Mouse (Mus musculus) hindbrain, embryonic 15.5 days (tissue): ENCODE measurements around the gene Prkch. TPM values are rescaled to one million over a fixed set of nuclear protein-coding genes. Genes with fewer than 3 reads are reported as not detected.

Source experiments
- ATAC-seq: fragments of 200-750 bp; cut with Nextera tagmentation; 2 replicates; pipeline ENCODE4 v1.8.0; 2017; ENCODE audit warnings: low read depth, moderate number of reproducible peaks, moderate TSS enrichment; ENCODE audit not compliant: low FRiP score
- H3K27ac ChIP-seq: fragments of 300-500 bp; sonication (generic); replicated peaks from 2 replicates; pipeline ENCODE4 v1.5.1; 2015; ENCODE audit warnings: mild to moderate bottlenecking, inconsistent platforms
- H3K27me3 ChIP-seq: fragments of 300-500 bp; sonication (generic); 2 replicates; pipeline ENCODE4 v1.6.1; 2015; ENCODE audit warnings: control low read depth, inconsistent platforms
- H3K36me3 ChIP-seq: fragments of 300-500 bp; sonication (generic); 2 replicates; pipeline ENCODE4 v1.6.1; 2015; ENCODE audit warnings: control low read depth, inconsistent platforms
- H3K4me1 ChIP-seq: fragments of 300-500 bp; sonication (generic); replicated peaks from 2 replicates; pipeline ENCODE4 v1.6.1; 2015; ENCODE audit warnings: control low read depth, inconsistent platforms
- H3K4me2 ChIP-seq: fragments of 300-500 bp; sonication (generic); 2 replicates; pipeline ENCODE4 v1.6.1; 2015; ENCODE audit warnings: moderate library complexity, mild to moderate bottlenecking, inconsistent platforms
- H3K4me3 ChIP-seq: fragments of 300-500 bp; sonication (generic); 2 replicates; pipeline ENCODE4 v1.5.1; 2015; ENCODE audit warnings: mild to moderate bottlenecking, inconsistent platforms
- H3K9ac ChIP-seq: fragments of 300-500 bp; sonication (generic); 2 replicates; pipeline ENCODE4 v1.6.1; 2015; ENCODE audit warnings: inconsistent platforms
- H3K9me3 ChIP-seq: fragments of 300-500 bp; sonication (generic); 2 replicates; pipeline ENCODE4 v1.6.1; 2016; ENCODE audit warnings: control low read depth, inconsistent platforms
- WGBS: fragments of 180-500 bp; shearing (Covaris S2); methylation state at CpG from one replicate; pipeline ENCODE4 v1.1.7; 2015; 5-methylcytosine and 5-hydroxymethylcytosine counted together
- polyA plus RNA-seq: library from polyadenylated mRNA; unstranded; fragments of >200 nt; fragmentation: Nextera tagmentation; extraction: Ambion mirVana; gene quantifications from 2 replicates; pipeline ENCODE4 v1.2.1, GENCODE M21; 2015

The Prkch gene
- polyA plus RNA-seq, 1 experiment from 2014 or later, result 8.6 TPM

- Histone ChIP-seq H3K27ac (no peak overlapping the region), H3K4me3 (no peak overlapping the region), H3K36me3 (no peaks in the 10 kb centered on the region), H3K4me2 (no peak overlapping the region), H3K9ac (no peak overlapping the region), H3K9me3 (no peaks in the 10 kb centered on the region), H3K4me1 (peaks cover 8% of the 10 kb centered on the region), H3K27me3 (no peaks in the 10 kb centered on the region)
- ATAC-seq, result no peak
- WGBS, result 20% methylated on average over 4 of the region's 4 CpGs
These were observed 107.7 kb downstream of the Prkch start for GRCm38 (mm10) chr12:73692321-73692720.

- peak; percentile 73; the same call in 1 of the 2 replicates for ATAC-seq
- H3K9me3 ChIP-seq, result no peaks in the 10 kb centered on the region
- WGBS, result 20% methylated on average over 4 of the region's 4 CpGs
- peaks cover 1% of the 10 kb centered on the region; the same call in 1 of the 2 replicates for H3K4me1 ChIP-seq
- H3K27me3 ChIP-seq, result no peaks in the 10 kb centered on the region
- no peaks in the 10 kb centered on the region for H3K36me3 ChIP-seq
- no peak overlapping the region for H3K4me3 ChIP-seq
- H3K4me2 ChIP-seq, result no peak overlapping the region
- no peak overlapping the region for H3K9ac ChIP-seq
- no peak overlapping the region for H3K27ac ChIP-seq
These were observed 108.8 kb downstream of the Prkch start for GRCm38 (mm10) chr12:73693347-73693746.

DNA sequence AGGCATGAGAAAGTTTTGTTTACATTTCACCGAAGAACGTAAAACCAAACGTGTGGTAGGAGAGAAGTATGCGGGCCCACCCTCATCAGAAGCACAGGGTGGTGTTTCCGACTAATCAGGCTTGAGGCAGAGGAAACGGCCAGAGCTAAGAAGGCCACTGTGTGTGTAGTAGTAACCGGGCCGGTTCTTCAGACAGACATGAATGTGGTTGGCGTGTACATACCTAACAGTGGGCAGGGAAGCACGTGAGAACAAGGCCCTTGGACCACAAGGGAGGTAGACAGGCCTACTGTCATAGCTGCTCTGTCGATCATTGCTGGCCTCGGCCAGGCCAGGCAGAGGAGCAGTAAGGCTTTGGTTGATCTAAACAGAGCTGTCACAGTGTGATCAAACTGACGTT lies 110.1 kb downstream of the Prkch start:
- Histone ChIP-seq H3K9me3 (no peaks in the 10 kb centered on the region), H3K27me3 (no peaks in the 10 kb centered on the region), H3K4me1 (peaks cover 9% of the 10 kb centered on the region), H3K27ac (no peak overlapping the region), H3K9ac (no peak overlapping the region), H3K36me3 (no peaks in the 10 kb centered on the region), H3K4me3 (no peak overlapping the region), H3K4me2 (no peak overlapping the region)
- 85% methylated on average over 13 of the region's 13 CpGs for WGBS
- no peak for ATAC-seq

GRCm38 (mm10) chr12:73695110-73695509 lies 110.5 kb downstream of the Prkch start:
- H3K4me3 ChIP-seq, result no peak overlapping the region
- no peak overlapping the region for H3K9ac ChIP-seq
- H3K9me3 ChIP-seq, result no peaks in the 10 kb centered on the region
- H3K27me3 ChIP-seq, result no peaks in the 10 kb centered on the region
- H3K4me1 ChIP-seq, result peaks cover 13% of the 10 kb centered on the region
- H3K36me3 ChIP-seq, result no peaks in the 10 kb centered on the region
- ATAC-seq, result no peak
- no peak overlapping the region for H3K4me2 ChIP-seq
- no peak overlapping the region for H3K27ac ChIP-seq
- WGBS, result 80% methylated on average over 13 of the region's 16 CpGs

DNA sequence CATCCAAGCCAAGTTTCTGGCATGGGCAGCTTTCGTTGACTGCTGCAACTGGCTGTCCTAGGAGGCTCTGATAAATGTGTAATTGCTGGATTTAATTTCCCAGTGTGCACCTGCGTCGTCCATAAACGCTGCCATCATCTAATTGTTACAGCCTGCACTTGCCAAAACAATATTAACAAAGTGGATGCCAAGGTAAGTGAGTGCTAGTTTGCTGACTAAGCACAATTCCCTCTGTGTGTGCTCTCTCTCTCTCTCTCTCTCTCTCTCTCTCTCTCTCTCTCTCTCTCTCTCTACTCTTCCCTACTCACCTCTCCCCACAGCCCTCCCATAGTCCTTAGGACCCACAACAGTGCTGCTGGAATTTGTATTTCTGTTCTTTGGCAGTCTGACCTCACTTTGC lies 111.5 kb downstream of the Prkch start:
- H3K4me1 ChIP-seq, result peaks cover 20% of the 10 kb centered on the region
- no peaks in the 10 kb centered on the region for H3K9me3 ChIP-seq
- H3K4me2 ChIP-seq, result no peak overlapping the region
- no peaks in the 10 kb centered on the region for H3K27me3 ChIP-seq
- H3K4me3 ChIP-seq, result no peak overlapping the region
- no peaks in the 10 kb centered on the region for H3K36me3 ChIP-seq
- H3K9ac ChIP-seq, result no peak overlapping the region
- H3K27ac ChIP-seq, result no peak overlapping the region
- 59% methylated on average over 4 of the region's 4 CpGs for WGBS
- no peak for ATAC-seq

DNA sequence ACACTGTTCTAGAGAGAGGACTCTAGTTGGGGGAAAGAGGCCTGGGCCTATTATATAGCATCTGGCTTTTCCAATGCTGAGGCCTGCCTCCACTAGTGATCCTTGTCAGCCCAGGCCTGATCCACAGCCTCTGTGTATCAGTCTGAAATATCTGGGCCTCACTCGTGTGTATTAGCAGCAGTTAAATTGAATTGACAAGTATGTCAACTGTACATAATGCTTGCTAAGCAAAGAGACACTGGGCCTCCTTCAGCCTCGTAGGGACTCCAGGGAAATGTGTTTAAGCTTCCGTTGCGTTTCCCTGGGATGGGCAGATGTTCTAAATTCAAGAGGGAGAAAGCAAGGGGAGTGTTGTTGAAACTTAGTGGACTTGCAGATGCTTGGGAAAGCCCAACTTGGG lies 112.3 kb downstream of the Prkch start:
- H3K4me2 ChIP-seq, result no peak overlapping the region
- no peak overlapping the region for H3K27ac ChIP-seq
- 74% methylated on average over 4 of the region's 4 CpGs for WGBS
- H3K4me3 ChIP-seq, result no peak overlapping the region
- ATAC-seq, result no peak
- no peaks in the 10 kb centered on the region for H3K36me3 ChIP-seq
- peaks cover 20% of the 10 kb centered on the region for H3K4me1 ChIP-seq
- H3K27me3 ChIP-seq, result no peaks in the 10 kb centered on the region
- H3K9ac ChIP-seq, result no peak overlapping the region
- no peaks in the 10 kb centered on the region for H3K9me3 ChIP-seq

- H3K36me3 ChIP-seq, result no peaks in the 10 kb centered on the region
- no peak overlapping the region for H3K9ac ChIP-seq
- H3K9me3 ChIP-seq, result no peaks in the 10 kb centered on the region
- no peak overlapping the region for H3K4me2 ChIP-seq
- ATAC-seq, result no peak
- no peaks in the 10 kb centered on the region for H3K27me3 ChIP-seq
- H3K4me1 ChIP-seq, result peaks cover 20% of the 10 kb centered on the region
- H3K4me3 ChIP-seq, result no peak overlapping the region
- H3K27ac ChIP-seq, result no peak overlapping the region
- whole genome bisulfite sequencing, result 82% methylated on average over 5 of the region's 5 CpGs
These were observed 113.8 kb downstream of the Prkch start for GRCm38 (mm10) chr12:73698436-73698835.

DNA sequence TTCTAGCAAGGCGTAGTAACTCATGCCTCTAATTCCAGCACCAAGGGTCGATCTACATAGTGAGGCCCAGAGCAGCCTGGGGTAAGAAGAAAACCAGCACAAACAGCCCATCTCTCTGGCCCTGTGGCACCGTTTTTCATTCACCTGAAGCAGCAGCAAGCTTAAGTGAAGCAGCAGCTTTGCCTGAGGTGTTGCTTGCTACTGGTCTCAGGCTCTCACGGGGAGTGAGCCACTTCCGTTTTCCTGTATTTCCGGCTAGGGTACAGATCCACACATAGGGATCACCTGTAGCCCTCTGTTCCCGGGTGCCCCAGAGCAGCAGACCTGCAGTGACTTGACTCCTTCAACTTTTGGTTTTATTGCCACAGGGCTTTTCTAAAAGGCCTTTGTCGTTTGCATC lies 114.2 kb downstream of the Prkch start:
- Histone ChIP-seq H3K36me3 (no peaks in the 10 kb centered on the region), H3K4me1 (peaks cover 20% of the 10 kb centered on the region), H3K27ac (no peak overlapping the region), H3K4me3 (no peak overlapping the region), H3K4me2 (no peak overlapping the region), H3K27me3 (no peaks in the 10 kb centered on the region), H3K9ac (no peak overlapping the region), H3K9me3 (no peaks in the 10 kb centered on the region)
- no peak for ATAC-seq
- WGBS, result 80% methylated on average over 8 of the region's 8 CpGs

DNA sequence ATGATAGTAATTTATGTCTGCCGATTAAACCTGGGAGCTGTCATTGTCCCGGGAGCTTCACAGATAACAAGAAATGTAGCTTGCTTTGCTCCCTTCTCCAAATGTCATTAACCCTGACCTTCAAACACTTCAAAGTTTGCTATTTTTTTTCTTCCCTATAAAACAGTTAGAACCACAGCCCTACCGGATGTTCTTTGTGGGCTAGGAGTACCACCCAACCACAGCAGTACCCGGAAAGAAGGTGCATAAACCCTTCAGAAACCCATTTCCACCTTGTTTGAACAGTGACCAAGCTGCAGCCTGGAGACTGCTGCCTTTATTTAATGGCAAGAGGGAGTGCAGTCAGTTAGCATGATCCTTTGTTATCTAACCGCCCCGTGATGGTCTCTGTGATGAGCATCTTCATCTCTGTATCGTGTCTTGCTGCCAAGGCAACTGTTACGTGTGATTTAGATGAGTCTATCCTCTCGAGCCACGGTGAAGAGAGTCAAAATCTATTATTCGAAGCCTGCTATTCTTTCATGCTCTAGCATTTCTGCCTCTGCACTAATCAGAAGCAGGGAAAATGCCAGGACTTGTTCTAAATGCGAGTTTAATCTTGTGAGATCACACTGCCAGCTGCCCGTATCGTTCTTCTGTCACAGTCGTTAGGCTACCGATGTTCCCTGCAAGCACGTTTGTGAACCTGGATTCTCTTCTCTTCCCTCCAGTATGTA lies 115.0 kb downstream of the Prkch start:
- H3K4me2 ChIP-seq, result peak overlapping the region; percentile 5; the same call in 1 of the 2 replicates
- 0 out of 2 replicates have a peak overlapping the region, but pooled peaks have one; percentile 3 for H3K9ac ChIP-seq
- H3K27me3 ChIP-seq, result no peaks in the 10 kb centered on the region
- no peaks in the 10 kb centered on the region for H3K9me3 ChIP-seq
- H3K4me3 ChIP-seq, result no peak overlapping the region
- peak overlapping the region; percentile 46; the same call in 1 of the 2 replicates for H3K27ac ChIP-seq
- H3K4me1 ChIP-seq, result peaks cover 20% of the 10 kb centered on the region
- no peaks in the 10 kb centered on the region for H3K36me3 ChIP-seq
- 46% methylated on average over 17 of the region's 17 CpGs for WGBS
- ATAC-seq, result 0 out of 2 replicates have a peak, but pooled peaks have one; percentile 12

DNA sequence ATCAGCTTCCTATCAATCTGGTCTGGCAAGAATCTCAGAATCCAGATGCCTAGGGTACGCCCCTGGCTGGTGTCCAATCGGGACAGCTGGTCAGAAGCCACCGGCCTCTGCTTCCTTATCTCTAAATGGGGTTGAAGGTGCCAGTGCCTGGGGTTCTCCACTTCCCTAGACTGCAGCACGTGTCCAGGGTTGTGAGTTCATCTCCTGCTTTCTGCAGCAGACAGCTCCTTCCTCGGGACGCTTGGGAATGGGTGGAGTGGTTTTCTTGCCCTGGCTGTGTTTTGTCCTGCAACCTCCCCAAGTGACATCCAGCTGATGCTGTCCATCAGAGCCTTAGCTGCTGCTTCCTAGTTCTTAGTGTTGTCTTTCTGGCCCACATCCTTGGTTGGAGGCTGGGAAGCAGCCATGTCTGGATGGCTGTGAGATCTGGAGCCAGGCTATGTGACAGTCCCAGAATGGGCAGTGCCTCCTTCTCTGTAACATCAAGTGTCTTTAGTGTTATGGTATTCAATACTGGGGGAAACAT lies 116.0 kb downstream of the Prkch start:
- Histone ChIP-seq H3K27me3 (no peaks in the 10 kb centered on the region), H3K9ac (no peak overlapping the region), H3K36me3 (no peaks in the 10 kb centered on the region), H3K27ac (no peak overlapping the region), H3K4me3 (no peak overlapping the region), H3K4me2 (no peak overlapping the region), H3K4me1 (peaks cover 20% of the 10 kb centered on the region), H3K9me3 (no peaks in the 10 kb centered on the region)
- WGBS, result 72% methylated on average over 6 of the region's 6 CpGs
- ATAC-seq, result no peak

- peaks cover 20% of the 10 kb centered on the region for H3K4me1 ChIP-seq
- WGBS, result 85% methylated on average over 3 of the region's 3 CpGs
- no peaks in the 10 kb centered on the region for H3K27me3 ChIP-seq
- no peak overlapping the region for H3K4me3 ChIP-seq
- no peaks in the 10 kb centered on the region for H3K36me3 ChIP-seq
- ATAC-seq, result no peak
- no peak overlapping the region for H3K4me2 ChIP-seq
- no peak overlapping the region for H3K27ac ChIP-seq
- no peaks in the 10 kb centered on the region for H3K9me3 ChIP-seq
- no peak overlapping the region for H3K9ac ChIP-seq
These were observed 117.4 kb downstream of the Prkch start for GRCm38 (mm10) chr12:73701999-73702398.

- no peak overlapping the region for H3K4me3 ChIP-seq
- no peaks in the 10 kb centered on the region; the same call in 1 of the 2 replicates for H3K27me3 ChIP-seq
- no peak overlapping the region for H3K27ac ChIP-seq
- H3K36me3 ChIP-seq, result no peaks in the 10 kb centered on the region
- WGBS, result 81% methylated on average over 3 of the region's 3 CpGs
- H3K9ac ChIP-seq, result no peak overlapping the region
- no peak overlapping the region for H3K4me2 ChIP-seq
- H3K4me1 ChIP-seq, result peaks cover 14% of the 10 kb centered on the region
- no peaks in the 10 kb centered on the region for H3K9me3 ChIP-seq
- ATAC-seq, result no peak
These were observed 119.8 kb downstream of the Prkch start for GRCm38 (mm10) chr12:73704382-73704781.
